Mouse (Mus musculus) heart, embryonic 13.5 days (tissue): Measurements from ENCODE around the gene Ubr4. TPM values are rescaled to one million over a fixed set of nuclear protein-coding genes. Genes with fewer than 3 reads are reported as not detected.

Experiments used
- ATAC-seq: fragments of 200-750 bp; cut with Nextera tagmentation; 2 replicates; pipeline ENCODE4 v1.8.0; 2017; ENCODE audit warnings: moderate TSS enrichment; ENCODE audit not compliant: insufficient number of reproducible peaks, low FRiP score, low TSS enrichment; ENCODE audit errors: extremely low read depth
- H3K27ac ChIP-seq: fragments of 300-500 bp; sonication (generic); replicated peaks from 2 replicates; pipeline ENCODE4 v1.5.1; 2015; ENCODE audit warnings: moderate library complexity, mild to moderate bottlenecking, inconsistent platforms
- H3K27me3 ChIP-seq: fragments of 300-500 bp; sonication (generic); replicated peaks from 2 replicates; pipeline ENCODE4 v1.6.1; 2015; ENCODE audit warnings: mild to moderate bottlenecking, inconsistent platforms
- H3K36me3 ChIP-seq: fragments of 300-500 bp; sonication (generic); 2 replicates; pipeline ENCODE4 v1.6.1; 2015; ENCODE audit warnings: mild to moderate bottlenecking, inconsistent platforms
- H3K4me1 ChIP-seq: fragments of 300-500 bp; sonication (generic); 2 replicates; pipeline ENCODE4 v1.6.1; 2015; ENCODE audit warnings: inconsistent platforms
- H3K4me2 ChIP-seq: fragments of 300-500 bp; sonication (generic); 2 replicates; pipeline ENCODE4 v1.6.1; 2015; ENCODE audit warnings: inconsistent platforms, mild to moderate bottlenecking, moderate library complexity
- H3K4me3 ChIP-seq: fragments of 300-500 bp; sonication (generic); 2 replicates; pipeline ENCODE4 v1.5.1; 2015; ENCODE audit warnings: moderate library complexity, mild to moderate bottlenecking, inconsistent platforms
- H3K9ac ChIP-seq: fragments of 300-500 bp; sonication (generic); 2 replicates; pipeline ENCODE4 v1.6.1; 2015; ENCODE audit warnings: inconsistent platforms, mild to moderate bottlenecking, moderate library complexity
- H3K9me3 ChIP-seq: fragments of 300-500 bp; sonication (generic); 2 replicates; pipeline ENCODE4 v1.6.1; 2016; ENCODE audit warnings: inconsistent platforms
- WGBS: fragments of 180-500 bp; shearing (Covaris S2); methylation state at CpG from one replicate; pipeline ENCODE4 v1.1.7; 2015; ENCODE audit warnings: mixed read lengths; 5-methylcytosine and 5-hydroxymethylcytosine counted together
- polyA plus RNA-seq: library from polyadenylated mRNA; unstranded; fragments of >200 nt; fragmentation: Nextera tagmentation; extraction: Ambion mirVana; gene quantifications from 2 replicates; pipeline ENCODE4 v1.2.1, GENCODE M21; 2015

The Ubr4 gene
- polyA plus RNA-seq, 1 experiment from 2014 or later: 53.4 TPM

- no peak for ATAC-seq
- WGBS: 69% methylated on average over 15 of the region's 15 CpGs
- Histone ChIP-seq H3K4me3 (no peak overlapping the region), H3K4me1 (peaks cover 44% of the 10 kb centered on the region), H3K36me3 (peaks cover 100% of the 10 kb centered on the region), H3K27me3 (no peaks in the 10 kb centered on the region), H3K9me3 (no peaks in the 10 kb centered on the region), H3K9ac (peak overlapping the region; percentile 64), H3K4me2 (peak overlapping the region; percentile 32; the same call in 1 of the 2 replicates), H3K27ac (peak overlapping the region; percentile 93)
These were observed 80.8 kb downstream of the Ubr4 start for GRCm38 (mm10) chr4:139432966-139433765.

GRCm38 (mm10) chr4:139441244-139441643, 88.8 kb downstream of the Ubr4 start:
- WGBS: 81% methylated on average over 5 of the region's 5 CpGs
- H3K9me3 ChIP-seq: no peaks in the 10 kb centered on the region

GRCm38 (mm10) chr4:139441806-139442205, 89.4 kb downstream of the Ubr4 start:
- 81% methylated on average over 4 of the region's 4 CpGs for WGBS
- Histone ChIP-seq H3K4me3 (no peak overlapping the region), H3K9ac (no peak overlapping the region), H3K27me3 (no peaks in the 10 kb centered on the region), H3K4me2 (no peak overlapping the region), H3K4me1 (no peaks in the 10 kb centered on the region), H3K9me3 (no peaks in the 10 kb centered on the region), H3K27ac (no peak overlapping the region), H3K36me3 (peaks cover 99% of the 10 kb centered on the region)
- ATAC-seq: no peak

More at GRCm38 (mm10) chr4:139441244-139441643, 88.8 kb downstream of the Ubr4 start:
- no peaks in the 10 kb centered on the region for H3K4me1 ChIP-seq
- H3K27ac ChIP-seq: no peak overlapping the region
- ATAC-seq: no peak
- no peak overlapping the region for H3K4me3 ChIP-seq
- H3K36me3 ChIP-seq: peaks cover 99% of the 10 kb centered on the region
- no peak overlapping the region for H3K9ac ChIP-seq
- no peaks in the 10 kb centered on the region for H3K27me3 ChIP-seq
- no peak overlapping the region for H3K4me2 ChIP-seq

GRCm38 (mm10) chr4:139442391-139443355, 90.3 kb downstream of the Ubr4 start:
- H3K4me2 ChIP-seq: no peak overlapping the region
- H3K9ac ChIP-seq: no peak overlapping the region
- H3K36me3 ChIP-seq: peaks cover 99% of the 10 kb centered on the region
- no peak overlapping the region for H3K4me3 ChIP-seq
- no peaks in the 10 kb centered on the region for H3K27me3 ChIP-seq
- H3K27ac ChIP-seq: no peak overlapping the region
- ATAC-seq: no peak
- H3K9me3 ChIP-seq: no peaks in the 10 kb centered on the region
- WGBS: 86% methylated on average over 15 of the region's 15 CpGs
- no peaks in the 10 kb centered on the region for H3K4me1 ChIP-seq

GRCm38 (mm10) chr4:139444315-139444714, 91.9 kb downstream of the Ubr4 start:
- Histone ChIP-seq H3K4me1 (no peaks in the 10 kb centered on the region), H3K9me3 (no peaks in the 10 kb centered on the region), H3K4me3 (no peak overlapping the region), H3K36me3 (peaks cover 99% of the 10 kb centered on the region), H3K4me2 (no peak overlapping the region), H3K27me3 (no peaks in the 10 kb centered on the region), H3K27ac (no peak overlapping the region), H3K9ac (no peak overlapping the region)
- 94% methylated on average over 10 of the region's 10 CpGs for WGBS
- no peak for ATAC-seq

- H3K27ac ChIP-seq: no peak overlapping the region
- peaks cover 99% of the 10 kb centered on the region for H3K36me3 ChIP-seq
These were observed 93.8 kb downstream of the Ubr4 start for GRCm38 (mm10) chr4:139446176-139446575.

GRCm38 (mm10) chr4:139446731-139447675, 94.6 kb downstream of the Ubr4 start:
- no peaks in the 10 kb centered on the region for H3K9me3 ChIP-seq
- H3K9ac ChIP-seq: no peak overlapping the region
- WGBS: 67% methylated on average over 11 of the region's 11 CpGs
- H3K4me1 ChIP-seq: no peaks in the 10 kb centered on the region
- H3K27me3 ChIP-seq: no peaks in the 10 kb centered on the region
- no peak overlapping the region for H3K4me2 ChIP-seq
- H3K27ac ChIP-seq: no peak overlapping the region
- H3K4me3 ChIP-seq: no peak overlapping the region
- peaks cover 99% of the 10 kb centered on the region for H3K36me3 ChIP-seq
- no peak for ATAC-seq

More at GRCm38 (mm10) chr4:139446176-139446575, 93.8 kb downstream of the Ubr4 start:
- Histone ChIP-seq H3K9ac (no peak overlapping the region), H3K4me2 (no peak overlapping the region), H3K9me3 (no peaks in the 10 kb centered on the region), H3K27me3 (no peaks in the 10 kb centered on the region), H3K4me1 (no peaks in the 10 kb centered on the region), H3K4me3 (no peak overlapping the region)
- ATAC-seq: no peak
- WGBS: 82% methylated on average over 2 of the region's 2 CpGs

GRCm38 (mm10) chr4:139452944-139453700, 100.7 kb downstream of the Ubr4 start:
- no peak overlapping the region for H3K9ac ChIP-seq
- H3K4me1 ChIP-seq: peaks cover 16% of the 10 kb centered on the region
- no peak for ATAC-seq
- no peak overlapping the region for H3K27ac ChIP-seq
- no peaks in the 10 kb centered on the region for H3K9me3 ChIP-seq
- no peak overlapping the region for H3K4me2 ChIP-seq
- 90% methylated on average over 8 of the region's 8 CpGs for WGBS
- no peak overlapping the region for H3K4me3 ChIP-seq
- no peaks in the 10 kb centered on the region for H3K27me3 ChIP-seq
- peaks cover 100% of the 10 kb centered on the region for H3K36me3 ChIP-seq

- H3K27ac ChIP-seq: no peak overlapping the region
- peaks cover 16% of the 10 kb centered on the region for H3K4me1 ChIP-seq
- no peak for ATAC-seq
- peaks cover 100% of the 10 kb centered on the region for H3K36me3 ChIP-seq
- H3K9ac ChIP-seq: no peak overlapping the region
- H3K4me2 ChIP-seq: no peak overlapping the region
- no peak overlapping the region for H3K4me3 ChIP-seq
- no peaks in the 10 kb centered on the region for H3K27me3 ChIP-seq
- WGBS: 87% methylated on average over 6 of the region's 6 CpGs
- H3K9me3 ChIP-seq: no peaks in the 10 kb centered on the region
These were observed 101.9 kb downstream of the Ubr4 start for GRCm38 (mm10) chr4:139454339-139454738.

GRCm38 (mm10) chr4:139459970-139460369, 107.6 kb downstream of the Ubr4 start:
- peaks cover 100% of the 10 kb centered on the region for H3K36me3 ChIP-seq
- no peak overlapping the region for H3K9ac ChIP-seq
- H3K27ac ChIP-seq: no peak overlapping the region
- H3K9me3 ChIP-seq: no peaks in the 10 kb centered on the region
- peaks cover 16% of the 10 kb centered on the region for H3K4me1 ChIP-seq
- 85% methylated on average over 15 of the region's 15 CpGs for WGBS
- ATAC-seq: no peak
- no peak overlapping the region for H3K4me3 ChIP-seq
- H3K4me2 ChIP-seq: no peak overlapping the region
- H3K27me3 ChIP-seq: no peaks in the 10 kb centered on the region
